Mouse (Mus musculus) lung, postnatal 0 days (tissue): ENCODE results near the gene Ankrd44. TPM values are rescaled to one million over a fixed set of nuclear protein-coding genes. Genes with fewer than 3 reads are reported as not detected.

ENCODE experiments used
- ATAC-seq: fragments of 200-750 bp; cut with Nextera tagmentation; 2 replicates; pipeline ENCODE4 v1.8.0; 2017; ENCODE audit warnings: moderate library complexity
- DNase-seq: peaks from one replicate; pipeline ENCODE4 v3.0.0-alpha.2; 2016; ENCODE audit warnings: low spot score
- H3K27ac ChIP-seq: fragments of 300-500 bp; sonication (generic); 2 replicates; pipeline ENCODE4 v1.5.1; 2014; ENCODE audit warnings: antibody characterized with exemption, mild to moderate bottlenecking, low read length, mixed read lengths
- H3K27me3 ChIP-seq: fragments of 300-500 bp; sonication (generic); replicated peaks from 2 replicates; pipeline ENCODE4 v1.6.1; 2014; ENCODE audit warnings: low read length, mixed read lengths; ENCODE audit not compliant: insufficient read depth
- H3K36me3 ChIP-seq: fragments of 300-500 bp; sonication (generic); 2 replicates; pipeline ENCODE4 v1.6.1; 2014; ENCODE audit warnings: low read length, mixed read lengths; ENCODE audit not compliant: insufficient read depth
- H3K4me1 ChIP-seq: fragments of 300-500 bp; sonication (generic); 2 replicates; pipeline ENCODE4 v1.6.1; 2014; ENCODE audit warnings: antibody characterized with exemption, low read depth, low read length, mixed read lengths; ENCODE audit not compliant: insufficient read depth
- H3K4me2 ChIP-seq: fragments of 300-500 bp; sonication (generic); replicated peaks from 2 replicates; pipeline ENCODE4 v1.6.1; 2014; ENCODE audit warnings: low read depth, mild to moderate bottlenecking, low read length, moderate library complexity, mixed read lengths
- H3K4me3 ChIP-seq: fragments of 300-500 bp; sonication (generic); 2 replicates; pipeline ENCODE4 v1.5.1; 2014; ENCODE audit warnings: low read depth, low read length
- H3K9ac ChIP-seq: fragments of 300-500 bp; sonication (generic); replicated peaks from 2 replicates; pipeline ENCODE4 v1.6.1; 2014; ENCODE audit warnings: low read depth, mild to moderate bottlenecking
- H3K9me3 ChIP-seq: fragments of 300-500 bp; sonication (generic); 2 replicates; pipeline ENCODE4 v1.6.1; 2016; ENCODE audit warnings: low read length, mixed read lengths
- CTCF ChIP-seq: IDR thresholded peaks from 2 replicates; pipeline ENCODE4 v1.5.1; 2016; ENCODE audit warnings: antibody characterized with exemption, mild to moderate bottlenecking
- EP300 ChIP-seq: IDR thresholded peaks from 2 replicates; pipeline ENCODE4 v1.6.1; 2016; ENCODE audit warnings: antibody characterized with exemption, mild to moderate bottlenecking, control low read depth
- WGBS: fragments of 180-500 bp; shearing (Covaris S2); extraction: QIAGEN DNeasy Blood & Tissue Kit; methylation state at CpG from one replicate; pipeline ENCODE4 v1.1.7; 2014; 5-methylcytosine and 5-hydroxymethylcytosine counted together
- microRNA-seq: library from miRNA; unstranded; fragments of <30 nt; microRNA quantifications from one replicate; pipeline ENCODE4, GENCODE M21; 2016
- polyA plus RNA-seq: library from polyadenylated mRNA; unstranded; fragments of >200 nt; fragmentation: Nextera tagmentation; extraction: Ambion mirVana; gene quantifications from 2 replicates; pipeline ENCODE4 v1.2.1, GENCODE M21; 2015

The Ankrd44 gene
- polyA plus RNA-seq, 1 experiment from 2014 or later = 16.5 TPM

DNA sequence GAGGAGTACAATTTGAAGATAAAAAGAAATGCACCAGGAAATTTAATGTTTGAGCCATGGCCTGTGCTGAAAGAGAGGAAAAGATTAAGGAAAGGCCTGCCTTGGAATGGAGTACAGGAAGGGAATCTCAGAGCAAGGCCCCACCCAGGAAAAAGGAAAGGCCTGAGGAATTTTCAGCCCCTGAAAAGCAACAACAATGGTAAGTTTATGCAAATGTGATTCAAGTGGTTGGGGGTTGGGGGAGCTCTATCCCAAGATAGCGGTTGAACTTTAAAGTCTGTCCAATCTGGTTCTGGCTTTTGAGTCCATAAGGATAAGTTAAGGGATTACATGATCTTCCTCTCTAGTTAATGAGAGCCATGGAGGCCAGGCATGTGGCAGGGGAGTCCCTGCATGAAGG is 319.3 kb downstream of the Ankrd44 start:
- Histone ChIP-seq H3K9me3 (no peaks in the 10 kb centered on the region), H3K4me2 (no peak overlapping the region), H3K4me3 (no peak overlapping the region), H3K9ac (no peak overlapping the region), H3K27ac (0 out of 2 replicates have a peak overlapping the region, but pooled peaks have one; percentile 15), H3K27me3 (no peaks in the 10 kb centered on the region), H3K36me3 (no peaks in the 10 kb centered on the region), H3K4me1 (no peaks in the 10 kb centered on the region)
- DNase-seq (no peak), ATAC-seq (peak; percentile 17; the same call in 1 of the 2 replicates)
- TF ChIP-seq EP300 (0 out of 2 replicates have a peak, but pooled peaks have one; percentile 13), CTCF (no peak)
- WGBS = 70% methylated on average over 1 of the region's 1 CpGs

GRCm38 (mm10) chr1:54601692-54602091 is 324.5 kb downstream of the Ankrd44 start:
- no peak for ATAC-seq
- Histone ChIP-seq H3K27me3 (no peaks in the 10 kb centered on the region), H3K27ac (no peak overlapping the region), H3K36me3 (no peaks in the 10 kb centered on the region), H3K9me3 (no peaks in the 10 kb centered on the region), H3K4me3 (no peak overlapping the region), H3K4me1 (no peaks in the 10 kb centered on the region), H3K9ac (no peak overlapping the region), H3K4me2 (no peak overlapping the region)
- 96% methylated on average over 9 of the region's 9 CpGs for WGBS
- TF ChIP-seq CTCF = no peak
- no peak for DNase-seq

- WGBS = 71% methylated on average over 1 of the region's 1 CpGs
- Histone ChIP-seq H3K9me3 (no peaks in the 10 kb centered on the region), H3K27me3 (no peaks in the 10 kb centered on the region), H3K36me3 (no peaks in the 10 kb centered on the region), H3K4me3 (no peak overlapping the region), H3K4me2 (no peak overlapping the region), H3K9ac (no peak overlapping the region), H3K27ac (no peak overlapping the region), H3K4me1 (no peaks in the 10 kb centered on the region)
- ATAC-seq = no peak
- no peak for TF ChIP-seq CTCF
- TF ChIP-seq EP300 = no peak
- DNase-seq = no peak
Observed at GRCm38 (mm10) chr1:54600275-54600674, 325.9 kb downstream of the Ankrd44 start.

DNA sequence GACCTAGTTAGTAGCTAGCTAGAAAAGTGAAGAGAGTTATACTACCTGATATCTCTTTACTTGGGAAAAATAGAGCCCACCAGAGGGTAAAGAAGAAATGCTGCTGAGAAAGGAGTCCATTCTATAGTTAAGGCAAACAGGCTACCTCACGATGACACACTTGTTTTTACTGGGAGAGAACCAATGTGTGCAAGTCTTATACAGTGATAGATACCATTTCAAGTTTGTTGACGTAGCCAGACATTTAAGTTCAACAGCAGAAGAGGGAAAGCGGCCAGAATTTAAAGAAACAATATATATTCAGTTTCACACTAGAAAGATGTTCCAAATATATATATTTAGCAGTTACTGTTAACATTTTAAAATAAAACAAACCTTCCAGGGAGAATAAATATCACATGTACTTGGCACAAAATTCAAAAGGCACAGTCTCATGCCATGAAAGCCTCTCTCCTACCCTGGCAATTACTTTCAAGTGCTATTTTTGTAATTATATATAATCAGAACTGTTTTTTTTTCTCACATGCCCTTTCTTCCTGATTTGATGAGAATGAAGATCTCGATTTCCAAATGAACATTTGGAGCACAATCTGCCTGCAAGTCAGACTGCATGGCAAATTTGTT is 328.5 kb downstream of the Ankrd44 start:
- ATAC-seq = no peak
- Histone ChIP-seq H3K9ac (no peak overlapping the region), H3K27me3 (no peaks in the 10 kb centered on the region), H3K4me3 (no peak overlapping the region), H3K4me2 (no peak overlapping the region), H3K4me1 (no peaks in the 10 kb centered on the region), H3K9me3 (no peaks in the 10 kb centered on the region), H3K36me3 (no peaks in the 10 kb centered on the region), H3K27ac (no peak overlapping the region)
- DNase-seq = no peak
- TF ChIP-seq EP300 (no peak), CTCF (no peak)
- 48% methylated on average over 4 of the region's 4 CpGs for WGBS

DNA sequence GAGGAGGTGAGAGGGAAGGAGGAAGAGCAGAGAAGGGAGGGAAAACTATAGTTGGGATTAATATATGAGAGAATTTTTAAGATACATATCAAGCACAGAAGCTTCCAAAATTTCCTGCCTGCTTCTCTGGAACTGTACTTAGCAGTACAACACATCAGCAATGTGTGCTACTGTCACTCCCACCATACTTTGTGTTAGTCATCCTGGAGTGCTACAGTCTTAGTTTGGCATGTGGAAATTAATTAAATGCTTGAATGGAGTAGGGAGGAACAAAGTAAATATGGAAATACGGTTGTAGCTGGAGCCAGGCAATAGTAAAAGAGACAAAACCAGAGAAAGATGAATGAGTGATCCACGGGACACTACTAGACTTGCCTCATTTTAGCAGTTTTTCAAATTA is 330.0 kb downstream of the Ankrd44 start:
- WGBS = 76% methylated on average over 2 of the region's 2 CpGs
- Histone ChIP-seq H3K9ac (no peak overlapping the region), H3K27me3 (no peaks in the 10 kb centered on the region), H3K4me2 (no peak overlapping the region), H3K36me3 (no peaks in the 10 kb centered on the region), H3K27ac (no peak overlapping the region), H3K4me1 (no peaks in the 10 kb centered on the region), H3K9me3 (no peaks in the 10 kb centered on the region), H3K4me3 (no peak overlapping the region)
- TF ChIP-seq EP300 (no peak), CTCF (no peak)
- ATAC-seq = no peak
- no peak for DNase-seq

Small RNA genes lying within 50 kb of the gene (microRNA-seq; reads per million reads assigned to microRNA genes)
- not detected for gene Gm24053

Other genes with a start within 250 kb of the Ankrd44 start
- gene Sf3b1, start 101.1 kb upstream of the Ankrd44 start, polyA plus RNA-seq = 212 and 219 TPM in 2 replicates
- 32.9 and 34.3 TPM in 2 replicates for gene Coq10b, start 126.4 kb upstream of the Ankrd44 start, polyA plus RNA-seq
- 115 and 120 TPM in 2 replicates for gene Hspe1, start 161.7 kb upstream of the Ankrd44 start, polyA plus RNA-seq
- gene Hspd1, start 161.9 kb upstream of the Ankrd44 start, polyA plus RNA-seq = 80.8 and 95.7 TPM in 2 replicates
- gene Mob4, start 204.8 kb upstream of the Ankrd44 start, polyA plus RNA-seq = 109 and 114 TPM in 2 replicates